Mouse (Mus musculus) adrenal gland (tissue): ENCODE data around the gene Rplp2.

Experiments
- intact Hi-C: fragments of 180-260 bp; cut with DNase I; formaldehyde crosslinking; loops from one replicate; pipeline ENCODE4 v1.15.1; 2025
- long read RNA-seq, 2 experiments: library from polyadenylated mRNA; unstranded; transcript quantifications; one replicate each; pipeline ENCODE4 v2.0.0; 2020; ENCODE audit warnings: borderline replicate concordance in 1 of 2; ENCODE audit not compliant: insufficient replicate concordance in 1 of 2

Gene Rplp2
- long read RNA-seq, experiment 1, transcript Rplp2-202 (4 exons, 449 nt): minor isoform, 6 of 431 reads
- long read RNA-seq, experiment 1, transcript Rplp2-201 (5 exons, 964 nt): major isoform, 402 of 431 reads
- long read RNA-seq, experiment 1, partial matches to known transcripts: 2 of 431 reads
- long read RNA-seq, experiment 1, other reads (novel, unspliced or antisense): 19 of 431 reads
- long read RNA-seq, experiment 2, transcript Rplp2-201 (5 exons, 964 nt): major isoform, 338 of 364 reads
- long read RNA-seq, experiment 2, partial matches to known transcripts: 4 of 364 reads
- long read RNA-seq, experiment 2, other reads (novel, unspliced or antisense): 21 of 364 reads

DNA sequence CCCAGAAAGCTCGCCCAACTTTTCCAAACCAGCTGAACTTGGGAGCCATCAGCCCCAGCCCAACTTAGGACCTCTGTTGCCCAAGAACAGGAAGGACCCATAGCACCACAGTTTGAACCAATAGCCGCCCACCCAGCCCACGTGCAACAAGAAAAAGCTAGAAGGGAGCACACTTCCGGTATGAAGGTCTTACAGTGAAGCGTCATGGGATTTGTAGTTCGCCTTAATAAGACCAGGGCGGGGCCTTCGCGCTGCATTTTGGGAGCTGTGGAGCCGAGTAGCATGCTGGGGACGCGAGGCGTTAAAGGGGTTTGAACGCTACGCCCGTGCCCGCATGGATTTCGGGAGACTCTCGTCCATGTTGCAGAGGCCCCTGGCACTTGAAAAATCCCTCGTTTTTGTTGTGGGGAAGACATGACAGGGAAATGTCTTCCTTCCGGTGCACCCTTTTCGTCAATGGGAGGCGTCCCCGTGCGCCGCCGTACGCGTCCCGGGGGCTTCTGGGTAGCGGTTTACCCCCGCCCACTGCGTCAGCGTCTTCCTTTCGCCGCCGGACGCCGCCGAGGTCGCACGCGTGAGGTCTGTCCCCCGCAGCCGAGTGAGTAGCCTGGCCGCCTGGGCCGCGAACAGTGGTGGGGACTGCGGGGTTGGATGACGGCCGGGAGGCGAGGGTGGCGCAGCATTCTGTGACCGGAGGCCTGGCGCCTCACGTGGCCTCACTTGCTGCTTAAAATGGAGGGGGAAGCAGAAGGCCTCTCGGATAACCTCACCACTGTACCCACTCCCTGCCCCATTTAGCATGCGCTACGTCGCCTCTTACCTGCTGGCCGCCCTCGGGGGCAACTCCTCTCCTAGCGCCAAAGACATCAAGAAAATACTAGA lies at the start of gene Rplp2:
Gene Rplp2, plus strand, starts transcription at position 261 of the 882 bp plus-strand sequence.
- intact Hi-C loops: no loop called here

DNA sequence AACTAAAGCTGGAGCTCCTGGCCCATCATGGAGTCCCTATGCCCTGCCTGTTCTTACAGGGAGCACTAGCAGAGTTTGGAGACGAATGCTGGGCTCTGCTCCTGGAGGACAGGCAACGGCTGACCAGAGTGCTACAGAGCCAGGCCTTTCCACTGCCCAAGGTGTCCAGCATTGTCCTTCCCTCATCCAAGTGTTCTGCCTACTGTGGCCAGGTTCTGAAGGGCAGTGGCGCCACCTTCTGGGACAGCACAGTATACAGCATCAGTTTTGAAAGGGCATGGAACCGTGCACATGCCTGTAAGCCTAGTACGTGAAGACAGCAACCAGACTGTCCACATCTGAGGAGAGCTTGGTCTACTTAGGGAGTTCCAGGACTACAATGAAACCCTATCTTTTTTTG lies 43.9 kb upstream of the Rplp2 start:
- intact Hi-C loops: no loop called here

GRCm38 (mm10) chr7:141405466-141405865 lies 41.7 kb upstream of the Rplp2 start:
- intact Hi-C loops: loop anchor here (5.0 kb wide), 1 partner anchor 122 kb away; no protein-coding TSS in a partner anchor

DNA sequence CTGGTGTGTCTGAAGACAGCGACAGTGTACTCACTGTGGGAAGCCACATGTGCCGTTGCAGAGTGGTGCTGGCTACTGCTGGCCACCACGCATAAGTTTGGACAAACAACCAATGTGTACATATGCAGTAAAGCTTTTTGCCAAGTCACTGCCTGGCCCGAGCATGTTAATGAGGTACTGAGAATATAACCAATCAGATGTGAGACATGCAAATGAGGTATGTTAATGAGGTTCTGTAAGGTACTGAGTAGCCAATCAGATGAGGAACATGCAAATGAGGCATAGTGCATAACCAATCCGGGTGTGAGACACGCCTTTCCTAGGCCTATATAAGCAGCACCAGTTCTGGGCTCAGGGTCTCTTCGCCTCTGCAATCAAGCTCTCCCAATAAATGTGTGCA lies 39.5 kb upstream of the Rplp2 start:
- intact Hi-C loops: loop anchor here (5.0 kb wide), 1 partner anchor 120 kb away; no protein-coding TSS in a partner anchor

- intact Hi-C loops: loop anchor here (1.0 to 5.0 kb wide), 2 partner anchors 28 to 118 kb away; partner anchors contain the start of gene Slc25a22
Measured at GRCm38 (mm10) chr7:141408833-141409232, 38.3 kb upstream of the Rplp2 start.

DNA sequence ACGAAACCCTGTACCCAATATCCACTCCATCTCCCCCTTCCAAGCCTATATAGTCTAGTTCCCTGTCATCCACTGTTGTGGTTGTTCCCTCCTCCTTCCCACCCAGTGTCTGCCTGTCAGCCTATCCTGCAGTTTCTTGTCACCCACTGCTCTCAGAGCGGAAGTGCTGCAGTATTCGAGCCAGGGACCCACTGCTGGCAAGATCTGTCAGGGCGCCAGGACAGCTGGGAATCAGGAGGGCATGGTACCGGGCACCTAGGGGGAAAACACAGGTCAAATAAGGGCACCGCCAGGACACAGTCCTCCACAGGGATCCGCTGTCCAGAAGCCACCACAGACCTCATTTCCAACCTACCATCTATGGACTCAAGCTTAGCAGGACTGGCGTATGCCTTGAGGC lies 36.5 kb upstream of the Rplp2 start:
- intact Hi-C loops: loop anchor here (5.0 kb wide), 1 partner anchor 47 kb away; the partner anchor contains the start of gene Pnpla2

DNA sequence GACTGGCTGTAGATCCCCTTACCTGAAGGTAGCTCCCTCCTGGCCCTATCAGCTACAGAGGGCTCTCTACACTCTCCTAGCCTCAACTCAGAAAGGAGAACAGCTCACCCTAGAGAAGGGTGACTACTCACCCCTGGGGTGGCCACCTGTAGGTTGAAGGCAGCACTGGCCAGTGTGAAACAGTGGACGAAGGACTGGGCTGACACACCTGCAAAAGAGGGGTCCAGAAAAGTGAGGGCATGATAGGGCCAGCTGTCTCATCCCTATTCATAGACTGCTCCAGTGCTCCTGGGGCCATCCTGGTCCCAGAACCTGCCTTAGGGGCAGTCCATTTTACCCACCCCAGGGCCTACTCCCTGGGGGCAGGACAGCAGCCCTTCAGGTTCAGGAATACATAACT lies 35.5 kb upstream of the Rplp2 start:
- intact Hi-C loops: loop anchor here (5.0 kb wide), 1 partner anchor 46 kb away; the partner anchor contains the start of gene Pnpla2

DNA sequence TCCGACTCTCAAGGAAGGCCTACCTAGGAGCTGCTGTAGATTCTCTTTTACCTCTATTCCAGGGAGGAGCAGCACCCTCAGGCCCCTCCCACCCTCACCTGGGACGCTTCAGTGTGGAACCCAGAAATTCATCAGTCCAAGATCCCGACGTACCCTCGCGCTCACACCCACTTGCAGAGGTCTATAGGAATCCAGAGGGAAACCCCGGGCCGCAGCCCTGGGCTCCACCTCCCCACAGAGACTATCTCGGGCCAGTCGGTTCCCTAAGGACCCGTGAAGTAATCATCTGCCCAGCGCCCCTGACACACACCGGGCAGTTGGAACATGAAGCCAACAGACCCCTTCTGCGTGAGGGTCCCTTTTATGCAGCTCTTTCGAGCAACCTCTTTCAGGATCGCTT lies 33.8 kb upstream of the Rplp2 start:
- intact Hi-C loops: loop anchor here (5.0 kb wide), 1 partner anchor 44 kb away; the partner anchor contains the start of gene Pnpla2

GRCm38 (mm10) chr7:141413809-141414584 lies 33.2 kb upstream of the Rplp2 start, which contains the start of gene Gatd1:
Gatd1 (minus strand) TSS chr7:141414136.
- intact Hi-C loops: loop anchor here (5.0 kb wide), 1 partner anchor 43 kb away; the partner anchor contains the start of gene Pnpla2

DNA sequence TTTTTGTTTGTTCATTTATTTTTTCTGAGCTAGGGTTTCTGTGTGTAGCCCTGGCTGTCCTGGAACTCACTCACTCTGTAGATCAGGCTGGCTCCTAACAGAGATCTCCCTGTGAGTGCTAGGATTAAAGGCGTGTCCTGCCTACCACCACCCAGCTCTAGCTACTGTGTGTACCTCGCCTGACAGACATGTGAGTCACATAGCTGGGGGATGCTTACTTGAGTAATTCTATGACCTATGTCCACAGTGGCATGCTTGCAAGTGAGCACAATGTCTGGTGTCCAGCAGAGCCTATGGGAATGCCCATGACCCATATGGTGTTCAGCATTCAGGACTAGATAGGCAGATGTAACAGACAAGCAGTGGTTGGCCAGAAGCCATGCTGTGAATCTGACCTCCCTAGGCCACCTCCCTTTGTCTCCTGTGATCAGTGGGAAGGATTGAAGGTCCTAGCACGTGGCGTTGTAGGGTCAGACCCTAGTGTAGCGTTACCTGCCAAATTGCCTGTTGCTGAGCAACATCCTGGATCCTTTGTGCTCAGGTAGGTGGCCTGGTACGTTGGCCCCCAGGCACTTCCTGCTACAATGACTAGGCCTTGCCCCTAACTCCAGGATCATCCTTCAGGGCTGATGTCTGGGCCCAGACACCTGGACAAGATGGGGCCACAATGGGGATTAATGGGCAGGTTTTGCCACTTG lies 30.9 kb upstream of the Rplp2 start:
- intact Hi-C loops: no loop called here

DNA sequence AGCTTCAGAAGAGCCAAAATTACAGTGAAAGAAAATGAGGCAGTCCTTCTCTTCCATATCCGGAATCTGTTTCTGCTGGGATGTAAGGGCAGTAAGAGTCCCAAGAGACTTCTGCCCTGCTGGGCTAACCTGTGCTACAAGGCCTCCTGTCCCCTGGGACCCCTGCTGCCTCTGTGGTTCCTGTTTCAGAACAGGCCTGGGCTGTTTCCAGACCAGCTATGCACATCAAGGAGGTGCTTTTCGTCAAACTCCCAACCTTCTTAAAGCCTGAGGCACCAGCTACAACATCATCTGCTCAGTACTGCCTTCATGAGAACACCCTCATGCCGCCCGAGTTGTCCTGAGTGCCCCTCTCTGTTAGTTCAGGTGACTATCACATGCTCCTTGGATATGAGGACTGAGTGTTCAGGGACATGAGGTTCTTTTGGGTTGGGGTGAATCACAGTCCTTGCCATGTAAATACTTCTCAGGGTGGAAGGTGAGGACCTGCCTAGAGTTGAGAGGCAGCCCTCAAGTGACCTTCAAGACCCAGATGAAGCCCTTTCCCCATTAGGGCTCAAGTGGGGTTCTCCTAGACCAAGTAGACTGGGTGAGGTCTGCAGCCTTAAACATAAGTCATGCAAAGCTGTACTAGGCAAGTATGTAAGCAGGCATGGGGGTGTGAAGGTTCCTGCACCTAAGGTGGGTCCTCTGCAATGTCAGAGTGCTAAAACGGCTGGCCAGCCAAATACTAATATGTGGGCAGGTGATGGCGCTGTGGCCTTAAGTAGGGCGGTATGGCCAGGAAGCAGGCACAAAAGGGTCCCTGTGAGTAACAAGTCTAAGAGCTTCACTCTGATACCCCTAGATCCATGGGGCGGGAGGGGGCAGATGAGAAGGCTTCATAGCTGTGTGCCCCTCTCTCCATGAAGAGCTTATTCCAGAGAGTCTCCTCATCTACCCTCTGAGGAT lies 29.2 kb upstream of the Rplp2 start:
- intact Hi-C loops: no loop called here

GRCm38 (mm10) chr7:141418970-141419369 lies 28.2 kb upstream of the Rplp2 start:
- intact Hi-C loops: no loop called here

DNA sequence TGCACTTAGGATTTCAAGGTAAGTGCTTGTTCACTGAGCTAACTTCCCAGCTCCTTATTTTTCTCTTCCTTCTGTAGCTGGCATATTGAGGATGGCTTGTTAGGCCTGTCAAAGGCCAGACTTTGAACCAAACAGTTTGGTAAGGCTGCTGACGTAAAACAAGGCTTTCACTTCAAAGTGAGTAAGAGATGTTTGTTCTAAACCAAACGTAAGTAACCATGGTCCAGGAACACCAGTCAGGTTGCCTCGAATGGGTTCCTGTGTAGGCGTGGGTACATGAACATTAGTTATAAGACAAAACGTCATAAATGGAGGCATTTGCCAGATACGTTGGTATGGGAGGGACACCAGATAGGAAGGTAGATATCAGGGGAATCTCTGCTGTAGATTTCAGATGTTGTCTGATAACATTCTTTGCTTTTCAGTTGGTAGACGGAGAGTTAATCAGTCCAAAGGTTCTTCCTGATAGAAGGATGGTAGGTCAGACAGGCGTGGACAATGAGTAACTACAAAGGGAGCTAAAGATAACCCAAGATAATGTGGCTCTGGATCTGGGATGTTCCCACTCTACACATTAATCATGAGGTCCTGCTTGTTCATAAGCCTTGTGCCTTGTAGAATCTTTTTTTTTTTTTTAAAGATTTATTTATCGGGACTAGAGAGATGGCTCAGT lies 27.0 kb upstream of the Rplp2 start:
- intact Hi-C loops: no loop called here

DNA sequence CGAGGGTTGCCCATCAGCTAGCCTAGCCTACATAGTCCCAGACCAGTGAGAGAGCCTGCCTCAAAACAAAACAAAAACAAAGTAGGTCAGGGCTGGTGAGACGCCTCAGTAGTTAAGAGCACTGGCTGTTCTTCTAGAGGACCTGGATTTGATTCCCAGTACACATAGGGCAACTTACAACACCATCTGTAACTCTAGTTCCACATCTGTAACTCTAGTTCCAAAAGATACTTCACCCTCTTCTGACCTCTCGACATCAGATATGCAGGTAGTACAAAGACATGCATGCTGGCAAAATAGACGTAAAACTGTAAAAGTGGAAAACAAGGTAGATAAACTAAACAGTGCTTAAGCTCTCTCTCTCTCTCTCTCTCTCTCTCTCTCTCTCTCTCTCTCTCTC lies 23.4 kb upstream of the Rplp2 start:
- intact Hi-C loops: no loop called here

- intact Hi-C loops: no loop called here
Measured at GRCm38 (mm10) chr7:141426948-141427730, 20.0 kb upstream of the Rplp2 start.

- intact Hi-C loops: no loop called here
Measured at GRCm38 (mm10) chr7:141428701-141429100, 18.5 kb upstream of the Rplp2 start.

- intact Hi-C loops: no loop called here
Measured at GRCm38 (mm10) chr7:141429310-141429709, 17.9 kb upstream of the Rplp2 start, which contains the start of gene Cend1. Cend1 (minus strand) TSS chr7:141429491.
